Mouse (Mus musculus): ENCODE measurements around the gene Hist2h2aa2.
"Not testable (repeated sequence)": the region's sequence is repeated elsewhere in the genome, so short reads cannot be mapped to it uniquely, and the experiment has no call there.

Gene Hist2h2aa2

DNA sequence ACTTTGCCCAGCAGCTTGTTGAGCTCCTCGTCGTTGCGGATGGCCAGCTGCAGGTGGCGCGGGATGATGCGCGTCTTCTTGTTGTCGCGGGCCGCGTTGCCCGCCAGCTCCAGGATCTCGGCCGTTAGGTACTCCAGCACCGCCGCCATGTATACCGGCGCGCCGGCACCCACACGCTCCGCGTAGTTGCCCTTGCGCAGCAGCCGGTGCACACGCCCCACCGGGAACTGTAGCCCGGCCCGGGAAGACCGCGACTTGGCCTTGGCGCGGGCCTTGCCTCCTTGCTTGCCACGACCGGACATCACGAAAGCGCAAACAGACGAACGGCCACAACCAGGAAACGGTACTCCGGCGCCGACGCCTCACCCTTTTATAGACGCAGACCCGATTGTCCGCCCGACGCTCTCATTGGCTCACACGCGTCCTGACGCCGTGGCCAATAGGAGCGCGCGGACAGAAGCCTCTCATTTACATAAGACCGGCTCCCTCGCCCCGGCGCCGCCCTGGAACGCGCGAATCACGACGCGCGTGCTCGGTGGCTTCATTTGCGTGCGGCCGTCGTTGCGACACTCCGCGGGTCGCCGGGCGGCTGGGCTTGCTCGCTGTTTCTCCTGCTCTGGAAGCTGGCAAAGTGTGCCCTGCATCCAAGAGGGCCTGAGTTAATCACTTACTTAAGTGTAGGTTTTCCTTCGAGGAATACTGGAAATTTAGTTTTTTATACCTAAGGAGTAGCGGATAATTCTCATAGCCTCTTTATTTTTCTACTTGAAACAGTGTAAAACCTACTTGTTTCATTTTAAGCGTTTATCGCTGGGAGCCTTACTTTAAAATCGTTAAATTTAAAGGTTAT lies at the start of gene Hist2h2aa2:
TSS of gene Hist2h2aa2 (minus strand) at position 328 of the 850 bp plus-strand sequence.
- not testable (repeated sequence) for DNase-seq (ENCODE audit: extremely low spot score, low read depth, low spot score)

DNA sequence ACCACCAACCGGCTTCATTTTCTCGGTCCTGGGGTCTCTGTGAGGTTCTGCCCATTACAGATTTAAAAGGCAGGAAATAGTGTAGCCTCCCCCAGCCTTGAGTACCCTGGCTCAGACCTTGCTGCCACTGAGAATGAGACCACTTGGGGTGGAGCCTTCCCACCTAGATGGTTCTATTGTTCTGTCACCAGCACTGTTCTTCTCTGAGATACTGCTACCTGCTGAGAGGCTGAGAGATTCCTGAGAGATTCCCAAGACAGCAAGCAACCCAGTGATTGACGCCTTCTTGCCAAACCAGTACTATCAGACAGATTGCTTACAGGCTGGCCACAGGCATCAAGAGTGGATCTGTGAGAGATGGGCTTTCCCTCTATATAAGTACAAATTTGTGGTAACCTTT lies 49.1 kb upstream of the Hist2h2aa2 start:
- DNase-seq (ENCODE audit: extremely low spot score, low read depth, low spot score) = no peak

DNA sequence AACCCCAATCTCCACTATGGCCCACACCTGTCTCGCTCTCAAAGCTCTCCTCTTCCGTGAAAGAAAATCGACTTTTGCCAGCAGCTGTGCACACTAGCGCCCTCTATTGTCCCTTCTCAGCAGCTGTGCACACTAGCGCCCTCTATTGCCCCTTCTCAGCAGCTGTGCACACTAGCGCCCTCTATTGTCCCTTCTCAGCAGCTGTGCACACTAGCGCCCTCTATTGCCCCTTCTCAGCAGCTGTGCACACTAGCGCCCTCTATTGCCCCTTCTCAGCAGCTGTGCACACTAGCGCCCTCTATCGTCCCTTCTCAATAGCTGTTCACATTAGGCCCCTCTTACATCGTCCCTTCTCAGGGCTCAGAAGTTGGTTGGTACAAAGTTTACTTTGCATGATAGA lies 47.3 kb upstream of the Hist2h2aa2 start:
- DNase-seq (ENCODE audit: extremely low spot score, low read depth, low spot score) = not testable (repeated sequence)

DNA sequence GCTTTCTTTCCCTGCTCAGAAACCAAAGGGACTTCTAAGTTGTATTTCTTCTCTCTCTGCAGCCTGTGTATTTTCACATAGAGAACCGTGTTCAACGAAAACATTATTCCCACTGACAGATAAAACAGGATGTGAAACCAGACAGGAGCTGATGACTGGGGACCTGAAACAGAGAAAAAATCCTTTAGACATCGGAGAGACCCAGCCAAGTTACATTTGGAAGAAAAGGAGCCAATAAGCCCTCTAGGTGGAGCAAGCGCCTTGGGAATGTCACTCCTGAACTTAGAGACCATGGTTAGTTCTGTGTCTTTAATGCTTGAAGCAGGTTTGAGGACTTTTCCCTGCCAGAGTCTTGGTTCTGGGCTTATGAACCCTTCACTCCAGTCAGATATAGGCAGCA lies 44.4 kb upstream of the Hist2h2aa2 start:
- DNase-seq (ENCODE audit: extremely low spot score, low read depth, low spot score) = no peak

DNA sequence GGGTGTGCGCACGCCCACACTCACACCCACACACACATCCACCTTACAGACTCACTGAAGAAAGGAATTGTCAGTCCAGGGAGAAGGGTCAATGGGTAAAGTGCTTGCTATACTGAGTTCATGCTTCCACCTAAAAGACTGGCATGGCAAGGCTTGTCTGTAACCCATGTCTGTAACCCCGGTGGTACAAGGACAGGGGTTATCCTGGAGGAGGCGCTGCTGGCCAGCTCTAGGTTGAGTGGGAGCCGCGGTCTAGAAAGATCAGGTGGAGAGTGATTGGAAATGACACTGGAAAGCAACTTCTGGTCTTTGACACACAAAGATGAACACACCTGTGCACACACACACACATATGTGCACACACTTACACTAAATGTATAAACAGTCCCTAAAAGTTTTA lies 40.6 kb upstream of the Hist2h2aa2 start:
- no peak for DNase-seq (ENCODE audit: extremely low spot score, low read depth, low spot score)

DNA sequence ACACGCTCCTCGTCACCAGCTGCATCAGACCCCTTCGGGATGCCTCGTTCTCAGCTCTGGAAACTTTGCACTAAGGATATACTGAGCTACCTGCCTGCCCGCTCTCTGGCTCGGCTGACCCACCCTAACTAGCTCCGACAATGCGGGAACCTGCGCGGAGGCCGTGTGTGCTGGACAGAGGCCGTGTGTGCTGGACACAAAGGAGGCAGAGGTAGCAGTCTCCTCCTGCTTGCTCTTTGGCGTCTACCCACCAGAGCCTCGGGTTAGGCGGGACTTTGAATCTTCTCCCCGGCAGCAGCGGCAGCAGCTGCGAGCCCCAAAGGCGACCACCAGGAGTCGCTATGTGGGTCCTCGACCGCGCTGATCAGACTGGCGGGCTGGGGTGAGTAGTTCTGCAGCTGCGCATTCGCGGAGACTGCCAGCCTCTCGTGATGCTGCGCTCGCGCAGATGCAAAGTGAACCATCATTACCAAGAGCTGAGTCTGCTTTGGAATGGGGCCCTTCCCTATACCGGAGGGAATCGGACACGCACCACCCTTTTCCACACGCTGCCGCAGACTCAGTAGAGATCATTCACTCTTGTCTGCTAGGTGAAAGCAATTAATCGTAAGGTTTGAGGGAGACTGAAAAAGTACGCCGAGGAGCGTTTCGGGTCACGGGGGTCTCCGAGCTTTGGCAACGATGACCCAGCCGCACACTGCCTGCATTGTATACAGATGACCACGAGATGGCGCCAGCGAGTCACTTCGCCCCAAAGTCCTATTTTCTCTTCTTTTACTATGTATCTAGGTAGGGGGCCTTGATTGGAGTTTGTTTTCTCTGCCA lies 37.9 kb upstream of the Hist2h2aa2 start:
- DNase-seq (ENCODE audit: extremely low spot score, low read depth, low spot score) = peak; percentile 88

DNA sequence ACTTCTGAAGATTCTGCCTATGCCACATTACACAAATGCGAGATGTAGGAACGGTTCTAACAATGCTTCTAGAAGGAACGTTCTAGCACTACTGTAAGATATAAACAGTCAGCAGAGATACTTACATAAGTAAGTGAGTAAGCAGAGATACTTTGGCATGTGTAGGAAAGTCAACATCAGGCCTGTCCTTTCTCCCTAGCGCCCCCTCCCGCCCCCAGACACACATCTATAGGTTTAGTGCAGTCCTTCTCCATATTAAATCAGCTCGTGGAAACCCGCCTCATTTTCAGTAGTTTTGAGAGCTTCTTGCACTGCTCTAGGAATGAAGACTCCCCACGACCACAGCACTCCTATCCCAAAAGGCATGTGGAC lies 37.3 kb upstream of the Hist2h2aa2 start:
- DNase-seq (ENCODE audit: extremely low spot score, low read depth, low spot score) = no peak

DNA sequence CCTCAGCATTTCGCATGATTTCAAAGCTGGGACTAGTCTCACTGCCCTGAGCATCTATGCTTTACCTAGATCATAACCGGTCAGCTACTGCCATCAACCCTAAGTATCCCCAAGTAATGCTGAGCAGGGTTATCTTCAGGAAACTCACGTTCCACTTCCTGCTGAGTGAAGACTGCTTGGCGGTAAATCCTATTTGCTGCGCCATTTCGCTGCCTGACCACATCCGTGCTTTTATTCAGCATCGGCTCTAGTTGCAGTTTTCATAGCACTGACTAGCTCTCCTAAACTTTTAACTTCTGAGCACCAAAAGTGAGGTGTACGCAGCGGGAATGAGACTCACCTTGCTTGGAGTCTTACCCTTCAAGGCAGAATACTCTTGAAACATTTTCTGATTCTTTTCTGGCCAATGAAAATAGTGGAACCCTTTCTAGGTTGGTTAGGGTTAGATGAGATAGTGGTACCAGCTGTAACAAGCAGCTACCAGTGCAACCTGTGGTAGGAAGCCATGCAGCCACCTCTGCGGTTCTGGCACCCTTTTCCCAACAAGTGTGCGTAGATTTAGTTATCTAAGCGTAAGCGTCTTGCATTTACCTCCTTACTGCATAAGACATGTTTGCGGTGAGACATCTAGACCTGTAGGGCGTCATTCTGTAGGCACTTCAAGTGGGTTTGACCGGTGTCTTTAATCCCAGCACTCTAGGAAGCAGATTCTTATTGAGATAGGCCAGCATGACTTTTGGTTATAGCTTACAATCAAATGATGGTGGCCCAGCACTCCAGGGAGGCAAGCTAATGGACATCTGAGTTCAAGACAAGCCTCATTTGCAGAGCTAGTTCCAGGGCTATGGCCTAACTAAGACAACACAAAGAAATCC lies 33.8 kb upstream of the Hist2h2aa2 start:
- DNase-seq (ENCODE audit: extremely low spot score, low read depth, low spot score) = no peak

DNA sequence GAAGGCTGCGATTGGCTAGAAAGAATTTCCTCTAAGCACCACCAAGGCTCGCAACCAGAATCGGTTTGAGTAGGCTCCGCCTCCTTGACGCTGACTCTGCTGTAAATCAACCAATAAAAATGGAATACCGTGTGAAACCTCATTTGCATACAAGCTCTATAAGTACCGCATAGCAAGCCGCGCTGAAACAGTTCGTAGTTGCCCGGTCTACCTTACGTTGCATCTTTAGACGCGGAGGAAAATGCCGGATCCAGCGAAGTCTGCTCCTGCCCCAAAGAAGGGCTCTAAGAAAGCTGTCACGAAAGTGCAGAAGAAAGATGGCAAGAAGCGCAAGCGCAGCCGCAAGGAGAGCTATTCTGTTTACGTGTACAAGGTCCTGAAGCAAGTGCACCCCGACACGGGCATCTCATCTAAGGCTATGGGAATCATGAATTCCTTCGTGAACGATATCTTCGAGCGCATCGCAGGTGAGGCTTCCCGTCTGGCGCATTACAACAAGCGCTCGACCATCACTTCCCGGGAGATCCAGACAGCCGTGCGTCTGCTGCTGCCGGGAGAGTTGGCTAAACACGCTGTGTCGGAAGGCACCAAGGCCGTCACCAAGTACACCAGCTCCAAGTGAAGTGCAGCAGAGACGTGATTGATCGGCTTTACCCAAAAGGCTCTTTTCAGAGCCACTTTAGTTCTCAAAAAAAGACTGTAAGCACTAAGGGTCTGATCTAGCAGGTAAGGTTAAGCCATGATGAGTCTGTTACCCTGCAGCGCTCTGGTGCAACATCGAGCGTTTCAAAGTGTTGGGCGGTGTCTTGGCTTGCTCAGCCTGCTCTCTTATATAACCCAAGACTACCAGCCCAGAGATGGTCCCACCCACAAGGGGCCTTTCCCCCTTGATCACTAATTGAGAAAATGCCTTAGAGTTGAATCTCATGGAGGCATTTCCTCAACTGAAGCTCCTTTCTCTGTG lies 29.7 kb upstream of the Hist2h2aa2 start, which contains the start of gene Hist2h2bb:
TSS of gene Hist2h2bb (plus strand) at position 242 of the 964 bp plus-strand sequence.
- peak; percentile 99 for DNase-seq (ENCODE audit: extremely low spot score, low read depth, low spot score)

DNA sequence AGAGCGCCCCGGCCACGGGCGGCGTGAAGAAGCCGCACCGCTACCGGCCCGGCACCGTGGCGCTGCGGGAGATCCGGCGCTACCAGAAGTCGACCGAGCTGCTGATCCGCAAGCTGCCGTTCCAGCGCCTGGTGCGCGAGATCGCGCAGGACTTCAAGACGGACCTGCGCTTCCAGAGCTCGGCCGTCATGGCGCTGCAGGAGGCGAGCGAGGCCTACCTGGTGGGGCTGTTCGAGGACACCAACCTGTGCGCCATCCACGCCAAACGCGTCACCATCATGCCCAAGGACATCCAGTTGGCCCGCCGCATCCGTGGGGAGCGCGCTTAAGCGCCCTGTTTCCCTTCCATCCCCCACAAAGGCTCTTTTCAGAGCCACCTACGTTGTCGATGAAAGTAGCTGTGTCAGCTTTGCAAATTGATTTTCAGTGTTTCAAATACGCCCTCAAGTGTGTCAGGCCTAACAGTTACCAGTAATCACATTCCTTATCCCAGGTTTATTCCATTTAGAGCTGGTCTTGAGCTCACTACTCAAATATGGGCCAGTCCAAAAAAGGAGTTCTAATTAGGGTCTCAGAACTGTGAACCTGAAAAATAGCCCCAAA lies 28.8 kb upstream of the Hist2h2aa2 start:
- DNase-seq (ENCODE audit: extremely low spot score, low read depth, low spot score) = not testable (repeated sequence)

DNA sequence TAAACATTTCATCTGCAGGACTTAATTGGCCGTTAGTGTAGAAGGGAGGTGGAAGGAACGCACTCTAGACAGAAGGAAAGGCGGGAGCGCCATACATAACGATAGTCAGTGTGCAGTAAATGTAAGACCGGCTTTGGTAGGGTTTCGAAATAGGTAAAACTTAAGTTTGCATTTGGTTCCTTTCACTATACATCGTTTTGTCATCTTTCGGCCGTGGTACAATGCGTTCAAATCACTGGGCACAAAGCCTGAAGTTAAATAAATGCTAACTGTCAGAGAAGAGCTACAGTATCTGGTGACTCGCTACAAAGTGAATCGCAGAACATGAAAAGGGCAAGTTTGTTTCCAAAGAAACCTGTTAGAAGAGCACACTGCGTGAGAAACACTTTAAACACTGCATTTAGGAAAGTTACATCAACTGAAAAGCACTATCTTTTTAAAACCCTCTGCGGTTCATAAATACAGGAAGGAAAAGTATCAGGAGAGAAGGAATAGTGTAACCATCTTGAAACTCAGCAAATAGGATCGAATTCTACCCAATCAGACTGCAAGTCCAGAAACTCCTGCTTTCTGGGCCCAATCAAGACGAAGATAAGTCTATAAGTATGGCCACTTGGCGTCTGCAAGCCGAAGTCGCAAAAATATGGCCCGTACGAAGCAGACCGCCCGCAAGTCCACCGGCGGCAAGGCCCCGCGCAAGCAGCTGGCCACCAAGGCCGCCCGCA lies 28.1 kb upstream of the Hist2h2aa2 start, which contains the start of gene Hist2h3b:
TSS of gene Hist2h3b (plus strand) at position 604 of the 725 bp plus-strand sequence.
- no peak for DNase-seq (ENCODE audit: extremely low spot score, low read depth, low spot score)

DNA sequence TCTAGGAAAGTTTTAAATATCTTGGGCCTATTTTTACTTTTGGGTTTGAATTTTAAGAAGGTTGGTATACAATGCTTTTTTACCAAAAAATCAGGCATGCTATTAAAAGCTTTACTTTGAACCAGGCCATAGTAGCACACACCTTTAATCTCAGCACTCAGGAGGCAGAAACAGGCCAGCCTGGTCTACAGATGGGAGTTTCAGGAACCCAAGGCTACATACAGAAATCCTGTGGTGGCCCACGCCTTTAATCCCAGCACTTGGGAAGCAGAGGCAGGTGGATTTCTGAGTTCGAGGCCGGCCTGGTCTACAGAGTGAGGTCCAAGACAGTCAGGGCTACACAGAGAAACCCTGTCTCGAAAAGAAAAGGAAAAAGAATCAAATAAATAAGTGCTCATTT lies 27.5 kb upstream of the Hist2h2aa2 start:
- DNase-seq (ENCODE audit: extremely low spot score, low read depth, low spot score) = no peak

DNA sequence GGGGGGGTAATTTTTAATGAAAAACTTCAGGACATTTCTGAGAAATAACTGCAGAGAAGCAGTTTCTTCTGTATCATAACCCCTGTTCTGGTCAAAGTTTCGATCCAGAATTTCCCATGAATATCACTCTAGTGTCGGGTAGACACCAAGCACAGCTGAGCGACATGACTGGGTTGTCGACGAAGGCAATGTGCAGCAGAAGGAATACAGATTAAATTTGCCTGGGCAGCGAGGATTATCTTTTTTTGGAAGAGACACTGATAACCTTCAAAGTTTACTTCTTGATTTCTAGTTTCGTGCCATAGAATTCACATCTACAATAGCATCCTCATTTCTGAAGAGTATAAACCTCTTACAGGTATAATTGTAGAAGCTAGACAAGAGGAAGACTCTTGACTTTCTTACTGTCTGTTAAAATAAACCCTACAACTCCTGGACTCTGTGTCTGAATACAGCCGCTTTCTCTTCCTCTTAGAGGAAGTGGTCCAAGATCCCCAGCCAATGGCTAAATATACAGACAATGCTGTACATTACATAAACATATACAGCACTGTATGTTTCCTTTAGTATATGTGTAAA lies 26.1 kb upstream of the Hist2h2aa2 start:
- no peak for DNase-seq (ENCODE audit: extremely low spot score, low read depth, low spot score)

DNA sequence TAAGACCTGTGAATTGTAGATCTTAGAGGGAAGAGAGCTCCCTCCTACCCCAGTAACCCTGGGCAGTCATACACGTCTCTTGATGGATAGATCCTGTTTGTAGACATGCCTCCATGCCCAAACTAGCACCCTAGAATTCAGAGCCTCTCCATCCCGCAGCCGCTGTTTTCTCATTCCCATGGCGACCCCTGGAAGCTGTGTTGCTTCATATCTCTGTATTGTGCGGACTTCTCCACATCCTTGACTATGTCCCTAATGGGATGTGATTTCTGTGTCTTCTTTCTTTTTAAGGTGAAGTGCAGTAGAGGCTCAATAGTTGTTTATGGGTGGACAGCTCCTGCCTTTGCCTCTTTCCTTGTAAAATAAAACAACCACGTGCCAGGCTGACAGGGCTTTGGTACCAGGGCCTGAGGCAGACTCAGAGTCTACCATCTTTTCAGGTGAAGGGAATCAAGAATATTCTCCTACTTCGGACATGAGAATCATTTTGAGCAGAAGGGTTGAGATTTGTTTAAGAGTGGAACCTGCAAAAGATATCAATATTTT lies 24.4 kb upstream of the Hist2h2aa2 start:
- DNase-seq (ENCODE audit: extremely low spot score, low read depth, low spot score) = no peak

DNA sequence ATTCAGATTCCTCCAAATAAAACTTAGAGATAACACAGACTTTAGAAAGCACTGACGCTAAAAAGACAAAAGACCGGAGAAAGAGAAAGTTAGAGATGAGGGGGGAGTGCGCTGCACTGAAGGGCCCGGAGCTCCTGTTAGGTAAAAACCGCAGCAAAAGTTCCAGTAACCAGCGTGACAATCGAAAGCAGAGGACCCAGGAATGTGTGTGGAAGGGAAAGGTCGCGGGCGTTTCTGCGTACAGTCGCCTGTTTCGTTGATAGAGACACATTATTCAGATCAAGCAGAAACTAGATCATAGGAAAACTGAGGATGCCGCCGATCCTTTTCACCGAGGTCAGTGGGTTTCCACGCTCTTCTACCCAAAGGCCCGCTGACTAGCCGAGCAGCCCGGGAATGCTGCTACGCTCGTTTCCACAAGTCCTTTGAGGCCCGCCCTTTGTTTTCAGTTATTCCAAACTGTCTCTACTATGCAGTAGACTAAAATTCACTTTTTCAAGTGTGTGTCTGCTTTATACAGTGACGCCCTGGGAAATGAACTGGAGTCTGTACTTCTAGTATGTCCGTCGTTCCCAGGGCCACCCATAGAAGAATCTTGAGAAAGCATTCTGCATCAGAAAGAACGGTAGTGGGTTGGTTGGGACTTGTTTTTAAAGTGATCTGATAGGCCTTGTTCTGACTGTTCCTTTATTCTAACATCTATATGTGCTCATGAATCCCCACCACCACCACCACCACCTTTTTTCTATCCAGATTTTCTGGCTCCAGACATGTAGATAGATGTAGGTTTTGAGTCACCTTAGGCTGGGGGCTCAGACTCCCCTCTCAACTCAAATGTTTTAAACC lies 23.7 kb upstream of the Hist2h2aa2 start:
- no peak for DNase-seq (ENCODE audit: extremely low spot score, low read depth, low spot score)

DNA sequence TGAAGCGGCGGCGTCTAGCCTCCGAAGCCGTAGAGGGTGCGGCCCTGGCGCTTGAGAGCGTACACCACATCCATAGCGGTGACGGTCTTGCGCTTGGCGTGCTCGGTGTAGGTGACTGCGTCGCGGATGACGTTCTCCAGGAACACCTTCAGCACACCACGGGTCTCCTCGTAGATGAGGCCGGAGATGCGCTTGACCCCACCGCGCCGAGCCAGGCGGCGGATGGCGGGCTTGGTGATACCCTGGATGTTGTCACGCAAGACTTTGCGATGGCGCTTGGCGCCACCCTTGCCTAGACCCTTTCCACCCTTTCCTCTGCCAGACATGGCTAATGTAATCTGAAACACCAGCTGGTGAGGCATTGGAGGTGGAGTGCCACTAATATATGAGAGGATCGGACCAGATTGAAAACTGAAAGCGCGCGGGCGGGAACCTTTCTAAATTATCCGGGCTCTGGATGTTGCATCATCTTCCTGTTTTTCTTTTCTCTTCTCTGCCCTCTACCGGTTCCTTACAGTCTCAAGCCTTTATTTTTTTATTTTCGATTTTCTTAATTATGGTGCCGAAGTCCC lies 23.0 kb upstream of the Hist2h2aa2 start, which contains the start of gene Hist2h4:
TSS of gene Hist2h4 (minus strand) at position 333 of the 572 bp plus-strand sequence.
- no peak for DNase-seq (ENCODE audit: extremely low spot score, low read depth, low spot score)
